Mouse (Mus musculus): ENCODE results near the gene Acsl5.

DNA sequence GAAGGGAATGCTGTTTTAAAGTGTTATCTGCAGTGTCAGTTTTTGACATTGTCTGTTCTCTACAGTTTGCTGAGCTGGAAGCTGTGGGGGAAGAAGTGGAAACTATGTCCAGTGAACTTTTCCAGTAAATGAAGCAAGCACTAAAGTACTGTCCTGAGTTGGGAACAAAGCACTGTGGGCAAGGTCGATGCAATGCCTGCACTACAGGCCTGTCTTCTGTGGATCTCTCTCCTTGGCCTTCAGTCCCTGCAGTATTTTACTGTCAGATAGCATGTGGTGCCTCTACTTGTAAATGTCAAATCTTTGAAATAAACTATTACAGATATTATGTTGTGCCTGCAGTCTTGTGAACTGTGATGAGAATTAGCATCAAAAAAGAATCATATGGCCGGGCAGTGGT is 44.6 kb downstream of the Acsl5 start:
- TF ChIP-seq CTCF (IDR thresholded peaks at IDR 0.05; ENCODE audit: low read depth, low read length) (no peak), POLR2AphosphoS5 (IDR thresholded peaks at IDR 0.05; ENCODE audit: insufficient replicate concordance, low read depth, low read length) (no peak), GATA1 (IDR thresholded peaks at IDR 0.05; ENCODE audit: borderline replicate concordance, low read length) (no peak), TAL1 (conservative IDR thresholded peaks at IDR 0.05; ENCODE audit: low read depth, low read length) (no peak)
